Mouse (Mus musculus) kidney, adult 18-20 months (tissue): ENCODE data around the gene Avpr1a.

Experiments used
- DNase-seq: peaks from one replicate; pipeline ENCODE4 v3.0.0; 2021

Gene Avpr1a

GRCm38 (mm10) chr10:122447861-122448716 lies at the start of gene Avpr1a:
Gene Avpr1a, plus strand, starts transcription at chr10:122448499.
- peak; percentile 10 for DNase-seq

DNA sequence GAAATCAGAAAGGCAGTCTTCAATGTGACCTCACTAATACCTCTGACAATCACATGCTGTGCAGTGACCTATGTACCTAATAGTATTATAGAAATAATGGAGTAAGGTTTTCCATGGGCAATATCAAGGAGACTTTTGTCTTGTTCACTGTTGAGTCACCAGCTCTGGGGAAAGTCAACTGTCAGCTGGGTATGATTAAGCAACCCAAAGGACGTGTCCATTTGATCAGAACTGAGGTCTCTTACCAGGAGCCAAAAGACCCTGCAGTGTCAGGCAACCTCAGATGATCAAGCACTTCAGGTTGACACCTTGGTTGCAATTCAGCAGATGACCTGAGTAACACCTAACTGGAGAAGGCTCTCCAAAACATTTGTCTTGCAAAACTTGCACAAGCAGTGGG lies 46.0 kb upstream of the Avpr1a start:
- no peak for DNase-seq

DNA sequence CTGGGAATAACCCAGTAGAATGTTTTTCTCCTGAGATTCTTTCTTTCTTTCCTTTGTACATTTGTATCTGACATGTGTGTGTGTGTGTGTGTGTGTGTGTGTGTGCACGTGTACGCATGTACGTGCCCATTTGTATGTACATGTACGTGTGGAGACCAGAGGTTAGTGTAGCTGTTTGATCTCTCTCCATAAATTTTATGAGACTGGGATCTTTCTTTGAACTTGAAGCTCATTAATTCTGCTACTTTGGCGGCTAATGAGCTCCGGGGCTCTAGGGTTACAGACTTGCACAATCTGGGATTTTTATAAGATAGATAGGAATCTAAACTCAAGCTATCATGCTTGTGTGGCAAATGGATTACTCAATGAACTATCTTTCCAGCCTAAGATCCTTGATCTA lies 42.0 kb upstream of the Avpr1a start:
- DNase-seq = no peak

GRCm38 (mm10) chr10:122408697-122409409 lies 39.4 kb upstream of the Avpr1a start:
- peak; percentile 4 for DNase-seq

GRCm38 (mm10) chr10:122410791-122411190 lies 37.5 kb upstream of the Avpr1a start:
- DNase-seq = no peak

DNA sequence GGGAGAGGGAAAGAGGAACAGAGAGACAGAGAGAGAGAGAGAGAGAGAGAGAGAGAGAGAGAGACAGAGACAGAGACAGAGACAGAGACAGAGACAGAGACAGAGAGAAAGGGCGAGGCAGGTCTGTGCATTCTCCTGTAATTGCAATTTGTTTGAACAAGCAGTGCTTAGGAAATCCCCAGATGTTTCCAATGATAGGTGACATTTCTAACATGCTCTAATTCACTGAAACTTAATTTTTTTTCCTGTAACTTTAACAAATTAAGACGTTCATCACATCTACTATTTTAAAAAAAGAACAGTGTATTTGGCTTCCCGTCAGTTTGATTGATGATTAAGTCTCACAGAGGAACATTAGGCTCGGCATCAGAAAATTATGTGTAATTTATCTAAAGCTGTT lies 15.6 kb upstream of the Avpr1a start:
- DNase-seq = no peak

GRCm38 (mm10) chr10:122447275-122447674 lies 1.0 kb upstream of the Avpr1a start:
- peak; percentile 73 for DNase-seq

- peak; percentile 25 for DNase-seq
Measured at GRCm38 (mm10) chr10:122448717-122449611, 665 bp downstream of the Avpr1a start.

DNA sequence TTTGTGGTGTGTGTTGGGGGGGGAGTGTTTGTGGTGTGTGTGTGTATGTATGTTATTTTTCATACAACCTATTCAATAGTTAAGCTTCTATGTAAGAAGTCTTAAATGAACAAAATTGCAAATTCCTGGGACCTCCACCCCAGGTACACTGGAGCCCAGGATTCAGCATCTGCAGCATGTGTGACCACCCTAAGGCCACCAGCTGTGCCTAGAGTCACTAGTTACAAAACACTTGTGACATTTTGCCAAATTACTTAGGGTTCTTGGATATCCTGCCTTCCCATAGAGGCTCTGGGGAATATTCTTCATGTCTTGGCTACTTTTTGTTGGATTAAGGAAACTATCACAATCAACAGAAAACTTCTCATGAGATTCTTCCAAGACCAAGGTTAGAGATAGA lies 1.6 kb downstream of the Avpr1a start:
- DNase-seq = no peak

DNA sequence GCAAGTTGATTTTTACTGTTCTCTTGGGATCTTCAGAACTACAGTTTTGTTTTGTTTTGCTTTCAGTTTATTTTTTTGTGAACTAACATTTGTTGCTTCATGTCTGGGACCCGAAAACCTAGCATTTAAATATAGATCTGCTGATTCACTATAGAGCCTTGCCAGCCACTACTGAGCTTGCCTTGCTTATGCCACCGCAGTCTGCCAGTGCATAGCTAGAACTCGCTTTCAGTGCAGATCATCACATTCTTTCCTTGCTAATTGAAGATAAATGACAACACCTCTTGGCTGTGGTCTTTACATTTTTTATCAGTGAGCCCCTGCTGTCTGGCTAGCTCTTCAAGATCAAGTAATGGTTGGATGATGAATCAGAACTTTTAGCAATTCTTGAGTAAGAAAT lies 5.2 kb downstream of the Avpr1a start:
- no peak for DNase-seq

DNA sequence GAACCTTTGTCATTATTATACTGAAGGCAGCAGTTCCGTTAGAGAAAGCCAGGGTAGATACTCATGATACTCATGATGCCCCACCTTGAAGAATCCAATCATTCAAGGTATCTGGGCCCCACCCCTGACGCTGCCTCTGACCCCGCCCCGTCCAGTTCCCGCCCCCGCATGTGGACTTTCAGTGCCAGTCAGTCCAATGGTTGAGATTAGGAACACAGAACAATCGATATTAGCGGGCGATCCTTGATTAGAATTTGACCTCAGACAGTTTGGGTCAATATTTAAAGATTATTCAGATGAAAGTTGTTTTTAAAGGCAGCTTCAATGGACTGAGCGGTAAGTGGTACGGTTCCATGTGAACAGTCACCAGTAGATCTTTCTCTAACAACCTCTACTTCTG lies 7.5 kb downstream of the Avpr1a start:
- no peak for DNase-seq

- DNase-seq = no peak
Measured at GRCm38 (mm10) chr10:122476846-122477245, 28.5 kb downstream of the Avpr1a start.

DNA sequence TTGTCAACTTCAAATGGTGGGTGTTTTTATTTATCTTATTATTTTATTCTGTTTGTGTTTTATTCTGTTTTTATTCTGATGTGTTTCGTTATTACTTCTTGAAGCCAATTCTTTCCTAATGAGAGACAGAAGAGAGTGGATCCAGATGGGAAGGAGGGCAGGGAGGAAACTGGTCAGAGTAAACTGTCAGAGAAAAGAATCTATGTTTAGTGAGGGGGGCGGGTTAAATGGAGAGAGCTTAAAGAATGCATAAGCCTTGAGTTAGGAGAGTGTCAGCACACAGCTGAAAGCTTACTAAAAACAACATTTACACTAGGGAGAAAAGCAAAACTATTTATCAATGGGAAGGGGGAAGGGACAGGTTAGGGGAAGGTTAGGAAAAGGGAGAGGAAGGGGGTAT lies 50.3 kb downstream of the Avpr1a start:
- DNase-seq = no peak

- DNase-seq = no peak
Measured at GRCm38 (mm10) chr10:122499306-122499705, 51.0 kb downstream of the Avpr1a start.
